Mouse (Mus musculus) forebrain, embryonic 16.5 days (tissue): ENCODE measurements at regions not wholly inside any gene's neighbourhood (a gene's known extent, or its start where the extent isn't known, plus 50 kb on each side); places are given as distances from the start of the nearest gene placed in this dataset.
"Not testable (repeated sequence)": the region's sequence is repeated elsewhere in the genome, so short reads cannot be mapped to it uniquely, and the experiment has no call there.

Experiments used
- ATAC-seq: fragments of 200-750 bp; cut with Nextera tagmentation; 2 replicates; pipeline ENCODE4 v1.8.0; 2017; ENCODE audit warnings: mild to moderate bottlenecking, moderate library complexity
- H3K27ac ChIP-seq: fragments of 300-500 bp; sonication (generic); 2 replicates; pipeline ENCODE4 v1.5.1; 2014; ENCODE audit warnings: low read length, control low read depth
- H3K27me3 ChIP-seq: fragments of 300-500 bp; sonication (generic); replicated peaks from 2 replicates; pipeline ENCODE4 v1.6.1; 2014; ENCODE audit warnings: low read length; ENCODE audit not compliant: control insufficient read depth, insufficient read depth
- H3K36me3 ChIP-seq: fragments of 300-500 bp; sonication (generic); 2 replicates; pipeline ENCODE4 v1.6.1; 2014; ENCODE audit not compliant: control insufficient read depth, insufficient read depth
- H3K4me1 ChIP-seq: fragments of 300-500 bp; sonication (generic); replicated peaks from 2 replicates; pipeline ENCODE4 v1.6.1; 2014; ENCODE audit warnings: low read length; ENCODE audit not compliant: control insufficient read depth, insufficient read depth
- H3K4me2 ChIP-seq: fragments of 300-500 bp; sonication (generic); 2 replicates; pipeline ENCODE4 v1.6.1; 2014; ENCODE audit warnings: mild to moderate bottlenecking, low read length, control low read depth
- H3K4me3 ChIP-seq: fragments of 300-500 bp; sonication (generic); replicated peaks from 2 replicates; pipeline ENCODE4 v1.5.1; 2014; ENCODE audit warnings: mild to moderate bottlenecking, low read length, control low read depth
- H3K9ac ChIP-seq: fragments of 300-500 bp; sonication (generic); replicated peaks from 2 replicates; pipeline ENCODE4 v1.6.1; 2014; ENCODE audit warnings: low read depth, low read length, control low read depth
- H3K9me3 ChIP-seq: fragments of 300-500 bp; sonication (generic); 2 replicates; pipeline ENCODE4 v1.6.1; 2016; ENCODE audit warnings: low read length; ENCODE audit not compliant: control insufficient read depth
- WGBS: fragments of 180-500 bp; shearing (Covaris S2); extraction: QIAGEN DNeasy Blood & Tissue Kit; methylation state at CpG from one replicate; pipeline ENCODE4 v1.1.7; 2014; 5-methylcytosine and 5-hydroxymethylcytosine counted together

DNA sequence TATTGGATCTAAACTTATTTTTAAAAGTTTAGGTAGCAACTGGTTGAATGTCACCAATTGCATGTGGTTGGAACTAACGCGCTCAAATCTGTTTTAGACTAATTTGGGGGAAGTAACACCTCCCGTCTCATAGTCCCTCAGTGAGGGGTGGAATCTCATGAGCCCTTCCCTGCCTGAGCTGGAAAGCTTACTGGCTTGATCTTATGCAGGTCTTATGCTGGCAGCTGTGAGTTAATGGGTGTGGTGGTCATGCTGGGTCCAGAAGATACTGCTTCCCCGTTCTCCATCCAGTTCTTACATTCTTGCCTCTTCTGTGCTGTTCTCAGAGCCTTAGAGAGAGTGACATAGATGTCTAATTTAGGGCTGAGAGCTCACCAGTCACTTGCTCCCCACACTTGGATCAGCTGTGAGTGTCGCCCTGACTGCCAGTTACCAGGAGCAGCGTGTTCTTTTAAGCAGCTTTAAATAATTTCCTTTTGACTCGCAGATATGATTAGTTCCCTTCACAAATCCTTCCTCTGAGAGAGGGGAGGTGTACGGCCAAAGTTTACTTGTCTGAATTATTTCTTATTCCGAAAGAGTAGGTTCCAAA lies 128.4 kb upstream of the 1700012A03Rik start:
- H3K4me3 ChIP-seq = no peak overlapping the region
- 91% methylated on average over 9 of the region's 9 CpGs for WGBS
- H3K9me3 ChIP-seq = no peaks in the 10 kb centered on the region
- no peaks in the 10 kb centered on the region for H3K27me3 ChIP-seq
- no peak overlapping the region for H3K27ac ChIP-seq
- H3K36me3 ChIP-seq = no peaks in the 10 kb centered on the region
- H3K9ac ChIP-seq = no peak overlapping the region
- H3K4me1 ChIP-seq = peaks cover 8% of the 10 kb centered on the region
- no peak overlapping the region for H3K4me2 ChIP-seq
- no peak for ATAC-seq

DNA sequence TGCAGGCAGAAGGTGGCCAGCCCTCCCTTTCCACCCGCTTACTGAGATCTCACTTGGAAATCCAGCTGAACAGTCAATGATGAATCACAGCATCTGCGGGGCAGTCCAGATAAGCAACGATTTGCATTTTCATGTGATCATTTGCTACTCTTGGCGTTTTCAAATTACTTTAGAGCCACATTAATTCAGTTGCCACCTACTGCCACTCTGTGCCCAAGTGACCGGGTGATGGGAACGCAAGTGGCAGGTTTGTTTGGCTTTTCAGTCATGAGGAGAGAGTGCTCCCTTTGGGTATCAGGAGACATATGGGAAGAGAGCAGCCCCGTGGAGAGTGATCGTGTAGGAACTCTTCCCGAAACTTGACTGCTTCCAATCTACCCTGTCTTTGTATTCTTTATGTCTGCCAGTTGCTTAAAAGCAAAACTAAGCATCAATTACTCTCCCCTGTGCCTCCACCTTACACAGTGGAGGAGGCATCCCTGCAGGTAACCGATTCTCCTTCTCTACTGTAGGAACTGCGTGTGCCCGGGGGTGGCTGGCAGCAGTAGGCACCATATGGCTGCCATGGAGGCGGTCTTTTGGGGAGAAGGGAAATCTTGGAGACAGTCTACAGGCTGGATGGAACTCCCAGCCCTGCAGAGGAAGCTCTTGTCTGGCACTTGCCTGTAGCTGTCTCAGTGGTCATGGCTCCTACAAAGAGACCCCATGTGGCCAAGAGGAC lies 132.5 kb upstream of the 1700012A03Rik start:
- Histone ChIP-seq H3K27ac (no peak overlapping the region), H3K4me3 (no peak overlapping the region), H3K36me3 (no peaks in the 10 kb centered on the region), H3K27me3 (no peaks in the 10 kb centered on the region), H3K9ac (no peak overlapping the region), H3K4me2 (no peak overlapping the region), H3K9me3 (no peaks in the 10 kb centered on the region), H3K4me1 (no peaks in the 10 kb centered on the region; the same call in 1 of the 2 replicates)
- no peak for ATAC-seq
- 75% methylated on average over 13 of the region's 13 CpGs for WGBS

DNA sequence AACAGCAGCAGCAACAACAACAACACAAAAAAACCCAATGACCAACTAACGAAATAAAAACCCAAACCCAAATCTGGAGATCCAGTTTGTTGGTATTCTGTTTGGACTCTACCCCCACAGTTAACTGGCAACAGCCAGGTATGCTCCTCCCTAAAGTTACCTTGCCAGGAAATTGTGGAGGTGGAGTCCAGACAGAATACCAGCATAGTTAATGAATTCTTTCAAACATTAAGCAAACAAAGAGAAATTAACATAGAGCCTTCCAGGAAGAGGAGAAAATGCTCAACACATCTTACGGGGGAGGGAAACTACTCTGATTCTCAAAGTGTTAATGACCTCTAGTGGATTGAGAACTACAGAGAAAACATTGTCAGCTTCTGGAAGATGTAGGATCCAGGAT lies 148.3 kb upstream of the 1700012A03Rik start:
- Histone ChIP-seq H3K4me1 (no peaks in the 10 kb centered on the region), H3K4me3 (no peak overlapping the region), H3K9ac (no peak overlapping the region), H3K27me3 (no peaks in the 10 kb centered on the region), H3K4me2 (no peak overlapping the region), H3K9me3 (no peaks in the 10 kb centered on the region), H3K36me3 (no peaks in the 10 kb centered on the region), H3K27ac (no peak overlapping the region)
- 67% methylated on average over 2 of the region's 2 CpGs for WGBS
- no peak for ATAC-seq

DNA sequence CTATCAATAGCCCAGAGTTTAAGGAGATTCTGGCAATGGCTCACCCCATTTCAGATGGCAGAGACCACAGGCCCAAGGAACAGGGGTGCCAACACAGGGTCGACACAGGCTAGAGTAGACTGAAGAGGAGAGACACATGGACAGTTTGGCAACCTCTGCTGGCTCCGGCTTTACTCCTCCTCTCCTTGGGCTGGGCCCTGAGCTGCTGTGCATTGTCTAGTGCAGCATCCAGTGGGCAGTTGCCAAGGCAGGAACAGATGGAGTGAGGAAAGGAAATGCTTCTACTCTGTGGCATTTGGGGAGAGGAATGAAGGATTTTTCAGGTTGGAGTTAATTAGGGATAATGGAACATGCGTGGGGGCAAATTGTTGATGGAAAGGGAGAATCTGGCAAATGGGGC lies 151.0 kb upstream of the 1700012A03Rik start:
- H3K4me3 ChIP-seq = no peak overlapping the region
- no peak overlapping the region for H3K27ac ChIP-seq
- no peaks in the 10 kb centered on the region for H3K36me3 ChIP-seq
- no peaks in the 10 kb centered on the region for H3K4me1 ChIP-seq
- WGBS = 29% methylated on average over 3 of the region's 3 CpGs
- ATAC-seq = no peak
- H3K9ac ChIP-seq = no peak overlapping the region
- H3K27me3 ChIP-seq = no peaks in the 10 kb centered on the region
- H3K4me2 ChIP-seq = no peak overlapping the region
- H3K9me3 ChIP-seq = no peaks in the 10 kb centered on the region

DNA sequence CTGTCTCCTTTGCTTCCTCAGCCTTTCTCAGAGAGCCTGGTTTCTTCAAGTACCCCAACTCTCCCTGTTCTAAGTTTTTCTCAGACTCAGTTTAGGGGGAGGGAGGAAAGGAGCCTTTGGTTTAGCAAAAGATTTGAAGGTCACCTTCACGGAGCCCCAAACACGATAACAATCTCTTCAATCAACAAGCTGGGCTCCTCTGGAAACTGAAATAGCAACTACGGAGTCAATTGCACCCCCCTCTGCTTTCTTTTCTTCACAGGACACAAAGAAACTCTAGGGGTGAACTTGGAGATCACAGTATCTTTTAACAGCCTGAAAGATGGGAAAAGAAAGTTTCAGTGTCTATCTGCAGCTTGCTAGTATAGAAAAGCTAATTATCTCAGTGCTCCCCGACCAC lies 151.4 kb upstream of the 1700012A03Rik start:
- 10% methylated on average over 4 of the region's 4 CpGs for WGBS
- no peaks in the 10 kb centered on the region for H3K4me1 ChIP-seq

DNA sequence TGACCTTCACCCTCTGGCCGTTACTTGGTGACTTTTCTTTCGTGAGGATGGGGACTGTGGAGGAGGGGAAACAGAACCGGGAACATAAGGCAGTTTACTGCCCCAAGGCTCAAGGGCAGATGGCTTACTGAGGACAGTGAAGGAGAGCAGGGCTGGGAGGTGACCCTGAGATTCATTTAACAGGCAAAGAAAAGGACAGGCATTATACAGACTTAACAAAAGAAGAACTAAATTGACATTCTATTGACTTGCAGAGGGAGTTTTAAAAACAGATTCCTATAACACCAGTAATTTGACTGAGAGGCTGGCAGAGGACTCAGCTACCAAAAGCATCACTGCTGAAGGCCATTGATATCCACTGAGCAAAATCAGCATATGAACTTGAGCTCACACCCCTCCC lies 153.0 kb upstream of the 1700012A03Rik start:
- Histone ChIP-seq H3K4me3 (no peak overlapping the region), H3K36me3 (no peaks in the 10 kb centered on the region), H3K9me3 (no peaks in the 10 kb centered on the region), H3K27me3 (no peaks in the 10 kb centered on the region), H3K9ac (no peak overlapping the region), H3K4me1 (no peaks in the 10 kb centered on the region), H3K4me2 (no peak overlapping the region), H3K27ac (no peak overlapping the region)
- ATAC-seq = no peak
- WGBS = 83% methylated on average over 3 of the region's 3 CpGs

More for the DNA sequence above, 151.4 kb upstream of the 1700012A03Rik start:
- H3K4me2 ChIP-seq = no peak overlapping the region
- no peaks in the 10 kb centered on the region for H3K27me3 ChIP-seq
- H3K36me3 ChIP-seq = no peaks in the 10 kb centered on the region
- H3K9me3 ChIP-seq = no peaks in the 10 kb centered on the region
- H3K4me3 ChIP-seq = no peak overlapping the region
- no peak overlapping the region for H3K27ac ChIP-seq
- ATAC-seq = no peak
- H3K9ac ChIP-seq = no peak overlapping the region

DNA sequence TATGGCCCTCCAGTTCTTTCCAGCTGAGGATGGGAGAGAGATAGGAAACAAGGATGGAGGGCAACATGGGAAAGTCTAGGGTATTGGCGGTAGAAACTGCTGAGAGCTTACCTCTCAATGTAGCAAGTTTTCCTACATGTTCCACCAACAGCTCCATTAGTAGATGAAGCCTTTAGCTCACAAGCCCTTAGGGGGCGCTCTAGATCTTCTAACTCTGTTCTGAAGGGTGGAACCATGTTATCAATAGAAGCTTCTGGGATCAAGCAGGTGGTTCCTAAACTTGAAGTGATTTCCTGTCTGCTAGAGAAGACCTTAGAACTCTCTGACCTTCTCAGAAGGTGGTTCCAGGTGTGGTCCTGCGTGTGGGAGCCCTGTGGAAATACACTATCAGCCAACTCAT lies 154.2 kb upstream of the 1700012A03Rik start:
- Histone ChIP-seq H3K4me2 (no peak overlapping the region), H3K9ac (no peak overlapping the region), H3K27me3 (no peaks in the 10 kb centered on the region), H3K4me1 (no peaks in the 10 kb centered on the region), H3K36me3 (no peaks in the 10 kb centered on the region), H3K27ac (no peak overlapping the region), H3K4me3 (no peak overlapping the region), H3K9me3 (no peaks in the 10 kb centered on the region)
- 72% methylated on average over 3 of the region's 3 CpGs for WGBS
- no peak for ATAC-seq

DNA sequence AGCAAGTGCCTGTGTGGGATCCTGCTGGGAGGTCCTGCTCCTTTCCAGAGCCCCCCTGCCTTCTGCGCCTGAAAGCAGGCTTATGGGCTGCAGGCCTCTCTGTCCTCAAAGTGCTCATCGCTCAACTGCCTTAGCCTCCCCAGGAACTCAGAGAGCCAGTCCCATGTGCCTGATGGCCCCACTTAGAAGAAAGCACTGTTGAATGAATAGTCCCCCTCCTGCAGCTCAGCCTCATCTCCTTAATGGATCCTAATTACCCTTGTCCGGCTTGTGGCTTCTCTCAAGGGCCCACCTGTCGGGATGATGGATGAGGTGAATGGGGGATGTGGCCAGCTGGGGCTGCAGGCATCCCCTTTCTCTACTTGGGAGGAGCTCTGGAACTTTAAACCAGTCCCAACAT lies 163.1 kb upstream of the 1700012A03Rik start:
- Histone ChIP-seq H3K36me3 (no peaks in the 10 kb centered on the region), H3K9me3 (no peaks in the 10 kb centered on the region), H3K4me3 (no peak overlapping the region), H3K9ac (no peak overlapping the region), H3K4me2 (no peak overlapping the region), H3K27ac (no peak overlapping the region), H3K27me3 (no peaks in the 10 kb centered on the region), H3K4me1 (peaks cover 3% of the 10 kb centered on the region)
- ATAC-seq = no peak
- WGBS = 1% methylated on average over 4 of the region's 4 CpGs

DNA sequence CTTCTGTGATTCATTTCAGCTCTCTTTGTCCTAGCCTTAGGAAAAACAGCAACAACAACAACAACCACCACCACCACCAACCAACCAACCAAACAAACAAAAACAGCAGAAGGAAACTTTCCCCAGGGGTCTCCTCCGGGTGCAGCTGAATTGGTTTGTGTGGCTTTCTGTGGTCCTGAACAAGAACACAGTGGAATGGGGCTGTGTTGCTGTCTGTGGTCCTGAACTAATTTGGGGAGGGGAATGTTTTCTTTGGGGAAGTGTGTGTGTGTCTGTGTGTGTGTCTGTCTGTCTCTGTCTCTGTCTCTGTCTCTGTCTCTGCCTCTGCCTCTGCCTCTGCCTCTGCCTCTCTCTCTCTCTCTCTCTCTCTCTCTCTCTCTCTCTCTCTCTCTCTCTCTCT lies 164.8 kb upstream of the 1700012A03Rik start:
- H3K36me3 ChIP-seq, H3K4me1 ChIP-seq, H3K27me3 ChIP-seq, ATAC-seq, H3K4me2 ChIP-seq, H3K9ac ChIP-seq, H3K4me3 ChIP-seq, H3K27ac ChIP-seq, H3K9me3 ChIP-seq: not testable (repeated sequence)
- 5% methylated on average over 1 of the region's 1 CpGs for WGBS
